Mouse (Mus musculus): Measurements from ENCODE around the gene Sat2. TPM values are rescaled to one million over a fixed set of nuclear protein-coding genes. Genes with fewer than 3 reads are reported as not detected.

Gene Sat2
- total RNA-seq (2021) = 10 to 100 TPM; 12.7 to 15.2 TPM

GRCm38 (mm10) chr11:69621571-69622268 is at the start of gene Sat2:
Sat2 (plus strand) TSS chr11:69622024.
- intact Hi-C loops (cut with DNase I) = no loop called here
- DNase-seq (ENCODE audit: extremely low spot score in 1 of 2, low spot score in 2 of 2) = peak in 1 of 2 experiments; percentile 71

DNA sequence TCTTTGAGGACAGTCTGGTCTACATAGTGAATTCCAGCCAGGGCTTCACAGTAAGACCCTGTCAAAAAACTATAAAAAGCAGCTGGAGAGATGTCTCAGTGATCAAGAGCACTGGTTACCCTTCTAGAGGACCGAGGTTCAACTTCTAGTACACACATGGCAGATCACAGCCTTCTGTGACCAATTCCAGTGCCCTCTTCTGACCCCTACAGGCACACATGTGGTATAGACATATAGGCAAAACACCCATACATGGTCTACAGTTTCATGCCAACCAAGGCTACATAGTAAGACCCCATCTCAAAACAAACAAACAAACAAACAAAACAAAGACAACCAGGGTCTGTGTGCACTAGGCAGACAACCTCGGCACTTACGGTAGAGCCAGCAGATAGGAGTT is 46.6 kb upstream of the Sat2 start:
- DNase-seq (ENCODE audit: extremely low spot score in 1 of 2, low spot score in 2 of 2) = no peak
- intact Hi-C loops (cut with DNase I) = loop anchor here (5.0 kb wide), 2 partner anchors 33 to 42 kb away; partner anchors contain the start of gene Shbg

DNA sequence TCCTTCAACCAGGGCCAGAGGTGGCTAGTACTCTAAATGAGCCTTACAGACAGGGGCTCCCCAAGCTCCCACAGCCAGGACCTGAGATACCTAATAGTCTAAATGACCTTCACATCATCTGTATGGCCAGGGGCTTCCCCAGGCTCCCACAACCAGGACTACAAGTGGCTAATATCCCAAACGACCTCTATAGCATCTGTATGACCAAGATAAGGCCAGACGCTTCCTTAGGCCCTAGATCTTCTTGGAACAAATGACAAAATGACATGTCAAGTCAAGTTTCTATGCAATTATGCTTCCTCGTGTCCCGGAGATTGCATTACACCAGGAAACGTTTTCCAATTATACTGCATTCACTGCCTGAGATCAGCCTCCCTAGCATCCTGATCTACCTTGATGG is 45.5 kb upstream of the Sat2 start:
- intact Hi-C loops (cut with DNase I) = loop anchor here (5.0 kb wide), 2 partner anchors 34 to 41 kb away; partner anchors contain the start of gene Shbg

DNA sequence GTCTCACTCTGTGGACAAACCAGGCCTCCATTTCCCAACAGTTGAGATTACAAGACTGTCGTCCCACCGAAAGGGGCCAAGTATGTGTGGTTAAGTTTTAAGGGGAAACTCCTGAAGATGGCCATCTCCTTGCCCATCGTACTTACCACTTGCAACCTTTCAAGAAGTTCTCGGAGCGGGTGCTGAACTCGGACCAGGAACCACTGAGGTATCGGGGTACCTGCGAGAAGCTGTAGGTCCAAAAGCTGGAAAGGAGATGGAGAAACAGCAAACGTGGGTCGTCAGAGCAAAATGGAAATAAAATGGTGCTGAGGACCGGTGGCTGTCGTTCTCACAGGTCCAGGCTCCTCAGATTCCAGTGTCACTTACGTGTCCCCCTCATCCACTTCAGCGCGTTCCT is 43.5 kb upstream of the Sat2 start:
- no peak for DNase-seq (ENCODE audit: extremely low spot score in 1 of 2, low spot score in 2 of 2)
- intact Hi-C loops (cut with DNase I) = loop anchor here (5.0 kb wide), 2 partner anchors 36 to 39 kb away; partner anchors contain the start of gene Shbg

More for the DNA sequence above, 45.5 kb upstream of the Sat2 start:
- DNase-seq (ENCODE audit: extremely low spot score in 1 of 2, low spot score in 2 of 2) = no peak

DNA sequence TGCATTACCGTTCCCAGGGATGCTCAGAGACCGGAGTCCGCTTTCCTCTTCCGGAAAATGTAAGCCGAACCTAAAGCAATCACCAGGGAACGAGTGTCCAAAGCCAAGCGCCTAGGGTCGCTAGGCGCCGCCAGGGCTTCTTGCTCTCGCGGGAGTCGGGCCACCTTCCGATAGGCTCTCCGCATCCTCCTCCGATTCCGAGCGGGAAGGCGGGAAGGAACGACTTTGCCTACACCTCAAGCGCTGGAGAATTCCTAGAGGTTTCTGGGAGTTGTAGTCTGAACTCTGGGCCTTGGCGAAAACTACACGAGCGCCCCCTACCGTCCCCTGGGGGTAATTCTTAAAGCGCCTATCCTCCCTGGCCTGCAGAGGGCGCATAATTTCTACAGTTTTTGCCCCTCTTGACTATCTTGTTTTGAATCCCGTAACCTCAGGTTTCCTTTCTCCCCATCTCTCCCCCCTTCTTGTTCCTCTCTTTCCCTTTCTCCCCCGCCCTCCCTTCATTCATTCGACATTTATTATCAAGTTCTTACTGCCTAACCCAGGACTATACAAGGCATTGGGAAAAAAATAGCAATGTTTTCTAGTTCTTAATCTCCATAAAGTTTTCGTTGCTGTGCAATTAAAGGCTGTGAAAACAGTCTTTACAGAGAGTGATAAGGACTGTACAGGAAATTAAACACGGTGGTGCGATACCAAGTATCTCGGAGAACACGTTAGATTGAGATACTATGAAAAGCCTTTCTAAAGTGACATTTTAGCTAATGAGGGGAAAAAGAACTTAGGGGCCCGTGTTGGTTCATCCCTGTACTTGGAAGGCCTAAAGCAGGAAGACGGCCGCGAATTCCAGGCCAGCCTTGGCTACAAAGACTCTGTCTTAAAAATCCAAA is 42.5 kb upstream of the Sat2 start:
- peak; percentile 95 to 98 for DNase-seq (ENCODE audit: extremely low spot score in 1 of 2, low spot score in 2 of 2)
- intact Hi-C loops (cut with DNase I) = loop anchor here (5.0 kb wide), 2 partner anchors 37 to 38 kb away; partner anchors contain the start of gene Shbg

GRCm38 (mm10) chr11:69580091-69580514 is 41.7 kb upstream of the Sat2 start, which contains the start of the genes Wrap53 and Trp53:
Wrap53 (minus strand) TSS chr11:69580255.
Trp53 (plus strand) TSS chr11:69580359.
- DNase-seq (ENCODE audit: extremely low spot score in 1 of 2, low spot score in 2 of 2) = peak; percentile 89 to 93
- intact Hi-C loops (cut with DNase I) = no loop called here

DNA sequence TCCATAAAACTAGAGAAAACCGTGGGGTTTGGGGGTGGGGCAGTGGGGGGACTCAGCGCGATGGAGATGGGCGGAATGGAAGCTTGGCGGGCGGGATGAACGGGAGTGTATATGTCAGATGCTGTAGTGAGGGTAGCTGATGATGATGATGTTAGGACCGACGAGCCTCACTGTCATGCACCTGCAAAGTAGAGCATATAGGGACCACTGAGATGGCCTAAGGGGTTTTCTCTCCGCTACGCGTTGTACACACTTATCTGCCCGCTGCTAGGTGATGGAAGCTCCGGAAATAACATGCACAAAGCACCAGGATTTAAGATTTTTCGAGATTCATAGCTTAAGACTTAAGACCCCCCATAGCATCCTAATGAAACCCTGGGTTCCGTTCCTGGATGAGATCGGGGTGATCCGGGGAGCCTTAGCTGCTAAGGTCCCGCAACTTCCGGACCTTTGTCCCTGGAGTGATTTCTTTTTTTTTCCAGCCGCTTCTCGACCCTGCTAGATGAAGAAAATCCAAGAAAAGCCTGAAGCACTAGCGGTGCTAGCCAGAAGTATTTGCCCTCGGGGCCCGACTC is 41.2 kb upstream of the Sat2 start:
- DNase-seq (ENCODE audit: extremely low spot score in 1 of 2, low spot score in 2 of 2) = no peak
- intact Hi-C loops (cut with DNase I) = no loop called here

- intact Hi-C loops (cut with DNase I) = no loop called here
Measured at GRCm38 (mm10) chr11:69581147-69581688, 40.6 kb upstream of the Sat2 start.

DNA sequence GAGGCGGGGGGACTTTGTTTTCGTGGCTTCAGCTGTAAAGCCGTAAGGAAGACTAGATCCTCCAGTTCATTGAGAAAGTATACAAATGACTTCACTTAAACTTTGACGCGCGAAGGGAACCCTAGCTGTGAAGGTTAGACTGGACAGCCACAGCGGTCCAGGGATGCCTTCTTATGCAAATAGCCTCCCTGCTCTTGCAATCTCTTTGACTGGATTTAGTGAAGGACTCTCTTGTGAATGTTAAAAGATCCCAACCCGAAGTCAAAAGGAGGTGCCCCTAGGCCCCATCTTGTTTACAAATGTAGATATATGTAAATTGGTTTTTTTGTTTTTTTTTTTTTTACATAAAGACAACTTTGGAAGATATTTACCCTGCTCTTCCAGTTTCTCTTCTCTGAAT is 40.0 kb upstream of the Sat2 start:
- DNase-seq (ENCODE audit: extremely low spot score in 1 of 2, low spot score in 2 of 2) = no peak
- intact Hi-C loops (cut with DNase I) = no loop called here

More at GRCm38 (mm10) chr11:69581147-69581688, 40.6 kb upstream of the Sat2 start:
- peak; percentile 86 to 96 for DNase-seq (ENCODE audit: extremely low spot score in 1 of 2, low spot score in 2 of 2)

DNA sequence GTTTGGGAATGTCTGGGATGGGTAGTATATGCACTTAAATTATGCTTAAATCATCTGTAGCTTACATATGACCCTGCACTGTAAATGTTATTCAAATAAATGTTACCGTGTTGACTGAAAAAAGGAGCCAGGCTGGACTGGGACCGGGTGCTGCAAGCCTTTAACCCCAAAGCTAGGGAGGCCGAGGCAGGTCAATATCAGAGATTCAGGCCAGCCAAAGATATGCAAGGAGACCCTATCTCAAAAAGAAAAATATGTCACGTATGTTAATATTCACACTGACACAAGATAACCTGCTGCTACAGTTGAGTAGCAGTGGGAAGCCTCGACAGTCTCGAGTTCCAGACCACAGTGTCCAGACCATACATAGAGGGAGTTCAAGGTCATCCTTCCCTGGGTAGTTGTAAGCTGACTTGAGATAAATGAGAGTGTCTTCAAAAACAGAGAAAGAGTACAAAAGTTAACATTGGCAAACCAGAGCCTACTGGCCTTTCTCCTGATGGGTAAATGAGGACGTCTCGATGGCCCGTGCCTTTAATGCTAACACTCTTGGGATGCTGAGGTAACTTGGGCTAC is 39.5 kb upstream of the Sat2 start:
- no peak for DNase-seq (ENCODE audit: extremely low spot score in 1 of 2, low spot score in 2 of 2)
- intact Hi-C loops (cut with DNase I) = no loop called here

DNA sequence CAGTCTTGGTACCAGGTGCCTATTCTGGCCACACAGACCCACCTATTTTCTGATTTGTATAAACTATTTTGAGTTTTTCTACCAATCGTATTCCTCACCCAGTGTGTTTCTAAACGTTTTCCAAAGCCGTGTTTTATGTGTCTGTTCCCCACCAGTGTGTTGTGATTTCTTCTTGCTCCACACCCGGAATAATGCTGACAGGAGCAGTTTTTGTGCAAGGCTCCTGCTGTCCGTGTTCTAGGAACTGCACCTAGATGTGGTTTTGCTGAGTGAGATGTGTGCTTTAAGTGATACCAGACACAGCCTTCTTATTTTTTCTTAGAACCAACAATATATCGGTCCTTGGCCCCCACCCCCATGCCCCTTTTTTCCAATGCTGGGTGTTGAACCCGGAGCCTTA is 37.8 kb upstream of the Sat2 start:
- intact Hi-C loops (cut with DNase I) = no loop called here
- no peak for DNase-seq (ENCODE audit: extremely low spot score in 1 of 2, low spot score in 2 of 2)

GRCm38 (mm10) chr11:69584937-69585336 is 36.9 kb upstream of the Sat2 start:
- intact Hi-C loops (cut with DNase I) = no loop called here

GRCm38 (mm10) chr11:69585718-69586325 is 36.0 kb upstream of the Sat2 start:
- intact Hi-C loops (cut with DNase I) = no loop called here
- DNase-seq (ENCODE audit: extremely low spot score in 1 of 2, low spot score in 2 of 2) = no peak

More at GRCm38 (mm10) chr11:69584937-69585336, 36.9 kb upstream of the Sat2 start:
- DNase-seq (ENCODE audit: extremely low spot score in 1 of 2, low spot score in 2 of 2) = no peak

DNA sequence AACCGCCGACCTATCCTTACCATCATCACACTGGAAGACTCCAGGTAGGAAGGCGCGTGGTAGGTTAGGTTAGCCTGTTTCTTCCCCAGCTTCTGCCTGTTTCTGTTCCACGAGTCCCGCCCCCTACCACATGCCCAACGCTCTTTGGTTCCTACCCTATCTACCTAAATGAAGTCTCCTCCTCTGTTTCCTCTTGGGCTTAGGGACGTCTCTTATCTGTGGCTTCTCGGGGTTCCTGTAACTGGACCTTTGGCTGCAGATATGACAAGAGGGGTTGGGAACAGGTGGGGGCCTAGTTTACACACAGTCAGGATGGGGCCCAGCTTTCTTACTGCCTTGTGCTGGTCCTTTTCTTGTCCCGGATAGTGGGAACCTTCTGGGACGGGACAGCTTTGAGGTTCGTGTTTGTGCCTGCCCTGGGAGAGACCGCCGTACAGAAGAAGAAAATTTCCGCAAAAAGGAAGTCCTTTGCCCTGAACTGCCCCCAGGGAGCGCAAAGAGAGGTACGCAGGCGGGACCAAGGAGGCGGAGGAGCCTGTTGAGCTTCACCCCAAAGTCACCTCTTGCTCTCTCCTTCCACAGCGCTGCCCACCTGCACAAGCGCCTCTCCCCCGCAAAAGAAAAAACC is 32.5 kb upstream of the Sat2 start:
- intact Hi-C loops (cut with DNase I) = no loop called here
- DNase-seq (ENCODE audit: extremely low spot score in 1 of 2, low spot score in 2 of 2) = no peak

GRCm38 (mm10) chr11:69590622-69591021 is 31.2 kb upstream of the Sat2 start:
- intact Hi-C loops (cut with DNase I) = no loop called here
- DNase-seq (ENCODE audit: extremely low spot score in 1 of 2, low spot score in 2 of 2) = no peak

- DNase-seq (ENCODE audit: extremely low spot score in 1 of 2, low spot score in 2 of 2) = no peak
- intact Hi-C loops (cut with DNase I) = no loop called here
Measured at GRCm38 (mm10) chr11:69591424-69591823, 30.4 kb upstream of the Sat2 start.

DNA sequence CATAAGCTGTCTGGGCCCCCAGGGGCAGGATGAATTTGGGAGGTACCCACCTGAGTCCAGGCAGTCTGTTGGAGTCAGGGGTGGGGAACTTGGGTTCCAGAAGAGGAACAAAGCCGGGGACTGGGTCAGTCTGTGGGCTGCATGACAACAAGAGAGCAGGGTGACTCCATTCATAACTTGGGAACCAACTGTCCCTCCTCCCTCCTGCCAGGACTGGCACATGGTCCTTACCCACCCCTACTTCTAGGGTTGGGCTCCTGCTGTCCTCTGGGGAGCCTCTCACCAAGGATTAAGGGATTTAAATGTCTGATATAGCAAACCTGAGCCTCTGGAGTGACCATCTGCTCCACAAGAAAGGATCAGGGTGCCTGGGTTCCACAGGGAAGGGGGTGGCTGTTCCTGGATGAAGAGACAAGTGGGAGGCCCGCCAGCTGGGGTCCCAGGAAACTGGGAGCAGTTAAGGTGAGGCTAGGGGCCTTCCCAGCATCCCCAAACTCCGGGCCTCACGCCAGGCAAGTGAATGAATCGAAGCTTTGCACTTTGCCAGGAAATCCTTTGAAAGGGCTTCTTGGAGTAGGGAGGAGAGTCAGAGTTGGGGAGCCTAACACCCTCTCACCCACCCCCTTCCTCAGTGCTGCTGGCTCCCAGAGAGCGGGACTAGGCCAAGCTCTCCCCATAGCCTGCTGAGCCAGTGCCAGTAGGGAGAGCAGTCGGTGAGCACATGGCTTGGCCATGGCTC is 29.8 kb upstream of the Sat2 start:
- peak; percentile 85 for DNase-seq (ENCODE audit: extremely low spot score in 1 of 2, low spot score in 2 of 2)
- intact Hi-C loops (cut with DNase I) = no loop called here

Data from left cerebral cortex, postnatal 10 days (tissue).